Mouse (Mus musculus) hindbrain, postnatal 0 days (tissue): Measurements from ENCODE around the gene Usp40. TPM values are rescaled to one million over a fixed set of nuclear protein-coding genes. Genes with fewer than 3 reads are reported as not detected.

ENCODE experiments used
- ATAC-seq: fragments of 200-750 bp; cut with Nextera tagmentation; 2 replicates; pipeline ENCODE4 v1.8.0; 2017; ENCODE audit warnings: mild to moderate bottlenecking, moderate TSS enrichment, moderate library complexity
- DNase-seq: peaks from one replicate; pipeline ENCODE4 v3.0.0-alpha.2; 2015; ENCODE audit warnings: low spot score
- H3K27ac ChIP-seq: fragments of 300-500 bp; sonication (generic); 2 replicates; pipeline ENCODE4 v1.5.1; 2014; ENCODE audit warnings: mild to moderate bottlenecking
- H3K27me3 ChIP-seq: fragments of 300-500 bp; sonication (generic); 2 replicates; pipeline ENCODE4 v1.6.1; 2014; ENCODE audit warnings: low read length, mixed read lengths; ENCODE audit not compliant: insufficient read depth
- H3K36me3 ChIP-seq: fragments of 300-500 bp; sonication (generic); 2 replicates; pipeline ENCODE4 v1.6.1; 2014; ENCODE audit warnings: low read length, mixed read lengths; ENCODE audit not compliant: insufficient read depth
- H3K4me1 ChIP-seq: fragments of 300-500 bp; sonication (generic); 2 replicates; pipeline ENCODE4 v1.6.1; 2014; ENCODE audit warnings: antibody characterized with exemption, low read length, mixed read lengths; ENCODE audit not compliant: insufficient read depth
- H3K4me2 ChIP-seq: fragments of 300-500 bp; sonication (generic); 2 replicates; pipeline ENCODE4 v1.6.1; 2014; ENCODE audit warnings: low read depth, mild to moderate bottlenecking, low read length, moderate library complexity, mixed read lengths
- H3K4me3 ChIP-seq: fragments of 300-500 bp; sonication (generic); 2 replicates; pipeline ENCODE4 v1.5.1; 2014; ENCODE audit warnings: low read length
- H3K9ac ChIP-seq: fragments of 300-500 bp; sonication (generic); replicated peaks from 2 replicates; pipeline ENCODE4 v1.6.1; 2014; ENCODE audit warnings: mild to moderate bottlenecking, low read length, moderate library complexity, mixed read lengths
- H3K9me3 ChIP-seq: fragments of 300-500 bp; sonication (generic); 2 replicates; pipeline ENCODE4 v1.6.1; 2016; ENCODE audit warnings: low read length, mixed read lengths
- CTCF ChIP-seq: IDR thresholded peaks from 2 replicates; pipeline ENCODE4 v1.5.1; 2016; ENCODE audit warnings: antibody characterized with exemption, control low read depth, low read depth
- WGBS: fragments of 180-500 bp; shearing (Covaris S2); extraction: QIAGEN DNeasy Blood & Tissue Kit; methylation state at CpG from one replicate; pipeline ENCODE4 v1.1.7; 2014; 5-methylcytosine and 5-hydroxymethylcytosine counted together
- microRNA-seq, 2 experiments: library from miRNA; unstranded; fragments of <30 nt; microRNA quantifications; one replicate each; pipeline ENCODE4; 2016
- polyA plus RNA-seq: library from polyadenylated mRNA; unstranded; fragments of >200 nt; fragmentation: Nextera tagmentation; extraction: Ambion mirVana; gene quantifications from 2 replicates; pipeline ENCODE4 v1.2.1, GENCODE M21; 2015
- total RNA-seq: library from RNA; depleted of rRNA; stranded (reverse); fragments of >200 nt; gene quantifications from 2 replicates; pipeline ENCODE4 v1.2.3, GENCODE M21; 2014; rRNA removed

Gene Usp40
- total and polyA plus RNA-seq, 2 experiments from 2014 or later, result 9.2 to 18.2 TPM

- DNase-seq, result no peak
- ATAC-seq, result no peak
- Histone ChIP-seq H3K4me1 (no peaks in the 10 kb centered on the region), H3K36me3 (no peaks in the 10 kb centered on the region), H3K4me3 (no peak overlapping the region), H3K9me3 (no peaks in the 10 kb centered on the region), H3K27me3 (no peaks in the 10 kb centered on the region), H3K27ac (no peak overlapping the region), H3K9ac (no peak overlapping the region), H3K4me2 (no peak overlapping the region)
- WGBS, result 85% methylated on average over 6 of the region's 6 CpGs
- no peak for TF ChIP-seq CTCF
These were observed 107.4 kb downstream of the Usp40 start for GRCm38 (mm10) chr1:87900979-87901378.

GRCm38 (mm10) chr1:87899701-87900100, 108.7 kb downstream of the Usp40 start:
- 86% methylated on average over 2 of the region's 2 CpGs for WGBS
- Histone ChIP-seq H3K4me1 (no peaks in the 10 kb centered on the region), H3K9ac (no peak overlapping the region), H3K36me3 (no peaks in the 10 kb centered on the region), H3K4me2 (no peak overlapping the region), H3K4me3 (no peak overlapping the region), H3K27ac (no peak overlapping the region), H3K9me3 (no peaks in the 10 kb centered on the region), H3K27me3 (no peaks in the 10 kb centered on the region)
- no peak for TF ChIP-seq CTCF
- no peak for DNase-seq
- no peak for ATAC-seq

DNA sequence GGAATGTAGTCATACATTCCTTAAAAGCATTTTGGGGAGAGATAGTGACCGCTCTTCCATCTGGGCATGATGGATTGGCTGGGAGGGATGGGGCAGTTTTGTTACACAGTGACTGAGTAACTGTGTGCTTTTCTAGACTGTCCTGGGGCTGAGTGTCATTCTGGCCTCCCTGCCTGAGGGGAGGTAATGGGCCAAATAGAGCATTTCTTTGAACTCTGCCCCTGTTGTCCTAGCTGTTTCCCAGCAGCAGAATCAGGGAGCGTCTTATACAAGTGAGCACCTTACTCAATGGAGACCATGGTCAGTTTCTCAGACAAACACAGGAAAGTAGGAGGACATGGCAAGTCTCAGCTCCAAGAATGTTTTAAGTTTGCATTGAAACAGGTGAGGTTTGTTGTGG, 111.4 kb downstream of the Usp40 start:
- Histone ChIP-seq H3K36me3 (no peaks in the 10 kb centered on the region), H3K4me1 (no peaks in the 10 kb centered on the region), H3K27me3 (no peaks in the 10 kb centered on the region), H3K4me3 (no peak overlapping the region), H3K9ac (no peak overlapping the region), H3K4me2 (no peak overlapping the region), H3K9me3 (no peaks in the 10 kb centered on the region), H3K27ac (no peak overlapping the region)
- ATAC-seq, result no peak
- no peak for TF ChIP-seq CTCF
- DNase-seq, result no peak
- 90% methylated on average over 2 of the region's 2 CpGs for WGBS

Small RNAs within 50 kb of the gene (microRNA-seq; reads per million reads assigned to microRNA genes)
- gene Gm25198, result 0 reads per million in 2 experiments

Other genes with a start within 250 kb of the Usp40 start
- gene Sag, start 204.9 kb downstream of the Usp40 start, total RNA-seq, result 0.11 and 1.4 TPM in 2 replicates
- gene Sag, start 204.9 kb downstream of the Usp40 start, polyA plus RNA-seq, result 1.3 and 1.4 TPM in 2 replicates
- gene Dgkd, start 155.3 kb downstream of the Usp40 start, total RNA-seq, result 71.0 and 78.0 TPM in 2 replicates
- gene Dgkd, start 155.3 kb downstream of the Usp40 start, polyA plus RNA-seq, result 33.5 and 36.1 TPM in 2 replicates
- not detected in 2 replicates for gene Ugt1a10, start 46.8 kb upstream of the Usp40 start, total RNA-seq
- not detected in 2 replicates for gene Ugt1a10, start 46.8 kb upstream of the Usp40 start, polyA plus RNA-seq
- not detected in 2 replicates for gene Ugt1a9, start 62.2 kb upstream of the Usp40 start, total RNA-seq
- gene Ugt1a9, start 62.2 kb upstream of the Usp40 start, polyA plus RNA-seq, result not detected in 2 replicates
- not detected in 2 replicates for gene Ugt1a8, start 79.3 kb upstream of the Usp40 start, total RNA-seq
- gene Ugt1a8, start 79.3 kb upstream of the Usp40 start, polyA plus RNA-seq, result not detected in 2 replicates
- gene Ugt1a7c, start 86.5 kb upstream of the Usp40 start, total RNA-seq, result 1.0 and 1.3 TPM in 2 replicates
- 1.3 and 2.1 TPM in 2 replicates for gene Ugt1a7c, start 86.5 kb upstream of the Usp40 start, polyA plus RNA-seq
- 0.32 and 3.0 TPM in 2 replicates for gene Ugt1a6b, start 94.7 kb upstream of the Usp40 start, total RNA-seq
- gene Ugt1a6b, start 94.7 kb upstream of the Usp40 start, polyA plus RNA-seq, result 3.4 and 3.8 TPM in 2 replicates
- gene Ugt1a6a, start 126.3 kb upstream of the Usp40 start, total RNA-seq, result 5.0 and 5.5 TPM in 2 replicates
- 6.3 and 7.6 TPM in 2 replicates for gene Ugt1a6a, start 126.3 kb upstream of the Usp40 start, polyA plus RNA-seq
- gene Ugt1a5, start 157.5 kb upstream of the Usp40 start, total RNA-seq, result 0.26 TPM in 1 of 2 replicates, not detected in the other
- not detected in 2 replicates for gene Ugt1a5, start 157.5 kb upstream of the Usp40 start, polyA plus RNA-seq
- gene Ugt1a2, start 192.1 kb upstream of the Usp40 start, total RNA-seq, result not detected in 2 replicates
- gene Ugt1a2, start 192.1 kb upstream of the Usp40 start, polyA plus RNA-seq, result not detected in 2 replicates
- 4.7 and 7.5 TPM in 2 replicates for gene Dnajb3, start 197.2 kb upstream of the Usp40 start, total RNA-seq
- gene Dnajb3, start 197.2 kb upstream of the Usp40 start, polyA plus RNA-seq, result 8.6 and 11.7 TPM in 2 replicates
- 0.42 TPM in 1 of 2 replicates, not detected in the other for gene Ugt1a1, start 203.4 kb upstream of the Usp40 start, total RNA-seq
- gene Ugt1a1, start 203.4 kb upstream of the Usp40 start, polyA plus RNA-seq, result 0.09 TPM in 1 of 2 replicates, not detected in the other
- 0.16 TPM in 1 of 2 replicates, not detected in the other for gene Mroh2a, start 218.4 kb upstream of the Usp40 start, total RNA-seq
- 0.23 and 0.55 TPM in 2 replicates for gene Mroh2a, start 218.4 kb upstream of the Usp40 start, polyA plus RNA-seq